Mouse (Mus musculus): ENCODE data around the gene Gm20388. TPM values are rescaled to one million over a fixed set of nuclear protein-coding genes. Genes with fewer than 3 reads are reported as not detected.
A peak's percentile ranks its signal among the peaks of the same experiment; 100 is the strongest.

Gene Gm20388
- polyA plus RNA-seq, 1 experiment from 2014 or later, result 12.4 TPM

GRCm38 (mm10) chr8:120207364-120207763, 296.7 kb downstream of the Gm20388 start:
- 82% methylated on average over 8 of the region's 8 CpGs for WGBS
- Histone ChIP-seq H3K27ac (ENCODE audit: low read depth, low read length) (no peak overlapping the region), H3K4me3 (ENCODE audit: low read length) (no peak overlapping the region), H3K9ac (ENCODE audit: low read depth, low read length) (no peak overlapping the region), H3K4me2 (ENCODE audit: low read length) (no peak overlapping the region), H3K27me3 (replicated peaks; ENCODE audit: control insufficient read depth, insufficient read depth, low read length) (no peaks in the 10 kb centered on the region), H3K36me3 (ENCODE audit: control insufficient read depth, insufficient read depth, low read length) (no peaks in the 10 kb centered on the region), H3K4me1 (ENCODE audit: control insufficient read depth, insufficient read depth, low read depth, low read length) (0 out of 2 replicates have a peak, but pooled peaks cover 4% of the 10 kb centered on the region), H3K9me3 (ENCODE audit: control insufficient read depth, low read length) (no peaks in the 10 kb centered on the region)
- ATAC-seq, result no peak

- no peak overlapping the region for H3K27ac ChIP-seq (ENCODE audit: low read depth, low read length)
- 61% methylated on average over 11 of the region's 11 CpGs for WGBS
- H3K9ac ChIP-seq (ENCODE audit: low read depth, low read length), result no peak overlapping the region
Measured at GRCm38 (mm10) chr8:120208113-120208512, 297.5 kb downstream of the Gm20388 start.

DNA sequence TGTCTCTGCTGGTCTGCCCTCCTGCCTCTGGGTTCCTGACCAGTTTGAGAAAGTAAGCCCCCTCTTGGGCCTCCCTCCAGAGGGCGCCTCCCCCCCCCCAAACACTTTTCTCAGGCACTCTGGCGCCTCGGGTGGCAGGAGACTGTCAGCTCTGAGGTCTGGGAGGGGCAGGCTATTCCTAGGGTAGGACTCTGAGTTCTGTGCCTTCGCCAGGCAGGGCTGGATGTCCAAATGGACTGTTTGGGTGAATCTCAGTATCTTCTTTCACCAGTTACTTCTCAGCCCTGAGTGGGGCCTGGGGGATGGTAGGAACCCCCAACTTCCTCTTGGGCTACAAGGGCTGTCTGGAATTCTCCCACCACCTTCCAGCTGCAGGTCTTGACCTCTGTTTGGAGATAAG, 300.7 kb downstream of the Gm20388 start:
- Histone ChIP-seq H3K9me3 (ENCODE audit: control insufficient read depth, low read length) (no peaks in the 10 kb centered on the region), H3K36me3 (ENCODE audit: control insufficient read depth, insufficient read depth, low read length) (no peaks in the 10 kb centered on the region), H3K4me1 (ENCODE audit: control insufficient read depth, insufficient read depth, low read depth, low read length) (peaks cover 16% of the 10 kb centered on the region), H3K27ac (ENCODE audit: low read depth, low read length) (no peak overlapping the region), H3K4me2 (ENCODE audit: low read length) (no peak overlapping the region), H3K9ac (ENCODE audit: low read depth, low read length) (no peak overlapping the region), H3K27me3 (replicated peaks; ENCODE audit: control insufficient read depth, insufficient read depth, low read length) (no peaks in the 10 kb centered on the region), H3K4me3 (ENCODE audit: low read length) (no peak overlapping the region)
- 17% methylated on average over 4 of the region's 4 CpGs for WGBS
- no peak for ATAC-seq

More at GRCm38 (mm10) chr8:120208113-120208512, 297.5 kb downstream of the Gm20388 start:
- H3K36me3 ChIP-seq (ENCODE audit: control insufficient read depth, insufficient read depth, low read length), result no peaks in the 10 kb centered on the region
- H3K4me3 ChIP-seq (ENCODE audit: low read length), result no peak overlapping the region
- H3K27me3 ChIP-seq (replicated peaks; ENCODE audit: control insufficient read depth, insufficient read depth, low read length), result no peaks in the 10 kb centered on the region
- ATAC-seq, result no peak
- no peaks in the 10 kb centered on the region for H3K9me3 ChIP-seq (ENCODE audit: control insufficient read depth, low read length)
- H3K4me2 ChIP-seq (ENCODE audit: low read length), result no peak overlapping the region
- 0 out of 2 replicates have a peak, but pooled peaks cover 4% of the 10 kb centered on the region for H3K4me1 ChIP-seq (ENCODE audit: control insufficient read depth, insufficient read depth, low read depth, low read length)

- H3K9ac ChIP-seq (ENCODE audit: low read depth, low read length), result no peak overlapping the region
- H3K36me3 ChIP-seq (ENCODE audit: control insufficient read depth, insufficient read depth, low read length), result no peaks in the 10 kb centered on the region
- no peaks in the 10 kb centered on the region for H3K9me3 ChIP-seq (ENCODE audit: control insufficient read depth, low read length)
- no peak overlapping the region for H3K27ac ChIP-seq (ENCODE audit: low read depth, low read length)
- no peak for ATAC-seq
- H3K27me3 ChIP-seq (replicated peaks; ENCODE audit: control insufficient read depth, insufficient read depth, low read length), result no peaks in the 10 kb centered on the region
- H3K4me2 ChIP-seq (ENCODE audit: low read length), result no peak overlapping the region
- peaks cover 24% of the 10 kb centered on the region for H3K4me1 ChIP-seq (ENCODE audit: control insufficient read depth, insufficient read depth, low read depth, low read length)
- 82% methylated on average over 7 of the region's 7 CpGs for WGBS
- H3K4me3 ChIP-seq (ENCODE audit: low read length), result no peak overlapping the region
Measured at GRCm38 (mm10) chr8:120212596-120212995, 302.0 kb downstream of the Gm20388 start.

DNA sequence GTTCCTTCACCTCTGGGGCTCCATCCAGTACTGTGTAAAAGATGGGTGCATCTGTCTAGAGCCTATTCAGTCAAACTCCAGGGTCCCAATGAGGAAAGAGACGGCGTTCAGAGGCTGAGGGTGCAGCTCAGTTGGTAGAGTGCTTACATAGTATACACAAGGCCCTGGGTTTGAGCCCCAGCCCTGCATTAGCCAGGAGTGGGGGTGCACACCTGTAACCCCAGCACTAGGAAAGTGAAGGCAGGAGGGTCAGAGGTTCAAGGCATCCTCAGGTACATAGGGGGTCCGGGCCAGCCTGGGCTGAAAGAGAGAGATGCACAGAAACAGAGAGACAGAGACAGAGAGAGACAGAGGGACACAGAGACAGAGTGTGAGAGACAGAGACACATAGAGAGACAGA, 302.6 kb downstream of the Gm20388 start:
- Histone ChIP-seq H3K36me3 (ENCODE audit: control insufficient read depth, insufficient read depth, low read length) (no peaks in the 10 kb centered on the region), H3K4me2 (ENCODE audit: low read length) (no peak overlapping the region), H3K9ac (ENCODE audit: low read depth, low read length) (no peak overlapping the region), H3K9me3 (ENCODE audit: control insufficient read depth, low read length) (no peaks in the 10 kb centered on the region), H3K27ac (ENCODE audit: low read depth, low read length) (no peak overlapping the region), H3K4me3 (ENCODE audit: low read length) (no peak overlapping the region), H3K27me3 (replicated peaks; ENCODE audit: control insufficient read depth, insufficient read depth, low read length) (no peaks in the 10 kb centered on the region), H3K4me1 (ENCODE audit: control insufficient read depth, insufficient read depth, low read depth, low read length) (peaks cover 20% of the 10 kb centered on the region)
- ATAC-seq, result no peak
- WGBS, result 98% methylated on average over 3 of the region's 3 CpGs

DNA sequence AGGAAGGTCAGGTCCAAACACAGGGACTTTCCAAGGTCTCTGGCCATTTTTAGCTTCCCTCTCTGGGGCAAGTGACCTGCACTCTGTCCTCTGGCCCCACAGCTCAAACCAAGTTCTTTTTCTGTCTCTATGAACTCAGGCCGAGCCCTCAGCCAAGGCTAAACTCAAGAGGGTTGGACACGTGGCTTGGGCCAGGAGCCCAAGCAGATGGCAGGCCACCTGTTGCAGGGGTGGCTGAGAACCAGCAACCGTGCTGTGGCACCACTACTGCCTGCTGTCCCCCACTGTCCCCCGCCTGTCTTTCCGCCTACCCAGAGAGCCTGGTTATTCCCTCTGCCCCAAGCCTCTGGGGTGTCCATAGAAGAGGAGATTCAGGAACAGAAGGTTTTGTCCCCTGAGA, 303.3 kb downstream of the Gm20388 start:
- Histone ChIP-seq H3K4me2 (ENCODE audit: low read length) (no peak overlapping the region), H3K27ac (ENCODE audit: low read depth, low read length) (no peak overlapping the region), H3K4me1 (ENCODE audit: control insufficient read depth, insufficient read depth, low read depth, low read length) (peaks cover 19% of the 10 kb centered on the region), H3K9me3 (ENCODE audit: control insufficient read depth, low read length) (no peaks in the 10 kb centered on the region), H3K4me3 (ENCODE audit: low read length) (no peak overlapping the region), H3K36me3 (ENCODE audit: control insufficient read depth, insufficient read depth, low read length) (no peaks in the 10 kb centered on the region), H3K27me3 (replicated peaks; ENCODE audit: control insufficient read depth, insufficient read depth, low read length) (no peaks in the 10 kb centered on the region), H3K9ac (ENCODE audit: low read depth, low read length) (no peak overlapping the region)
- no peak for ATAC-seq
- WGBS, result 37% methylated on average over 5 of the region's 5 CpGs

DNA sequence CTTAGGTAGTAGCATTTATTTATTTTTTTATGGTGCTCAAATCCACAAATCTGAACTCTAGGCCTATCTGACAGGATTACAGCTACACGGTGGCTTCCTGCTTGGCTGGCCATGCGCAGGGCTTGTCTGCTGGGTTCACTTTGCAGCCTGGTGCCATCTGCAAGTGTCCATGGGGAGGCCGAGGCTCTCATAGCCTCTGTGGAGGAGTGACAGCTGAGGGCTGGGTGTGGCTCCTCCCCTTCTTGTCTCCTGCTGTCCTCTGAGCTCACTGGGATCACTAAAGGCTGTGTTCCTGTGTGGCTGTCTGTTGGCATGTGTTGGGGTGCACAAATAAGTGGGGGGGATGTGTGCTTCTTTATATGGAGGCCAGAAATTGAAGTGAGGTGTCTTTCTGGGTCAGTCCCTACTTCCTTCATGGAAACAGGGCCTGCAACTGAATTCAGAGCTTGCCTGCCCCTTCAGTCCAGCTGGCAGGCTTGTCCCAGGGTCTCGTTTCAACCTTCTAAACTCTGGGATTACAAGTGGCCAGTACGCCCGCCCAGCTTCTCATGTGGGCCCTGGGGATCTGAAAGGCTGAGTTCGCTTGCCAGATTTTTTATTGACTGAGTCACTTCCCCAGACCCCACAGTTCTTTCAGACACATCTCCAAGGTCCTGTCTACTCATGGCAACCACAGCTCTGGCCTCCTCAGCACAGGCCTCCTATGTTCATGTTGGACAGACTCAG, 304.9 kb downstream of the Gm20388 start:
- Histone ChIP-seq H3K4me3 (ENCODE audit: low read length) (no peak overlapping the region), H3K4me2 (ENCODE audit: low read length) (no peak overlapping the region), H3K9me3 (ENCODE audit: control insufficient read depth, low read length) (no peaks in the 10 kb centered on the region), H3K27me3 (replicated peaks; ENCODE audit: control insufficient read depth, insufficient read depth, low read length) (no peaks in the 10 kb centered on the region), H3K4me1 (ENCODE audit: control insufficient read depth, insufficient read depth, low read depth, low read length) (peaks cover 19% of the 10 kb centered on the region), H3K27ac (ENCODE audit: low read depth, low read length) (peak overlapping the region; percentile 42; the same call in 1 of the 2 replicates), H3K36me3 (ENCODE audit: control insufficient read depth, insufficient read depth, low read length) (no peaks in the 10 kb centered on the region), H3K9ac (ENCODE audit: low read depth, low read length) (no peak overlapping the region; the same call in 1 of the 2 replicates)
- ATAC-seq, result peak; percentile 35
- 36% methylated on average over 7 of the region's 7 CpGs for WGBS

DNA sequence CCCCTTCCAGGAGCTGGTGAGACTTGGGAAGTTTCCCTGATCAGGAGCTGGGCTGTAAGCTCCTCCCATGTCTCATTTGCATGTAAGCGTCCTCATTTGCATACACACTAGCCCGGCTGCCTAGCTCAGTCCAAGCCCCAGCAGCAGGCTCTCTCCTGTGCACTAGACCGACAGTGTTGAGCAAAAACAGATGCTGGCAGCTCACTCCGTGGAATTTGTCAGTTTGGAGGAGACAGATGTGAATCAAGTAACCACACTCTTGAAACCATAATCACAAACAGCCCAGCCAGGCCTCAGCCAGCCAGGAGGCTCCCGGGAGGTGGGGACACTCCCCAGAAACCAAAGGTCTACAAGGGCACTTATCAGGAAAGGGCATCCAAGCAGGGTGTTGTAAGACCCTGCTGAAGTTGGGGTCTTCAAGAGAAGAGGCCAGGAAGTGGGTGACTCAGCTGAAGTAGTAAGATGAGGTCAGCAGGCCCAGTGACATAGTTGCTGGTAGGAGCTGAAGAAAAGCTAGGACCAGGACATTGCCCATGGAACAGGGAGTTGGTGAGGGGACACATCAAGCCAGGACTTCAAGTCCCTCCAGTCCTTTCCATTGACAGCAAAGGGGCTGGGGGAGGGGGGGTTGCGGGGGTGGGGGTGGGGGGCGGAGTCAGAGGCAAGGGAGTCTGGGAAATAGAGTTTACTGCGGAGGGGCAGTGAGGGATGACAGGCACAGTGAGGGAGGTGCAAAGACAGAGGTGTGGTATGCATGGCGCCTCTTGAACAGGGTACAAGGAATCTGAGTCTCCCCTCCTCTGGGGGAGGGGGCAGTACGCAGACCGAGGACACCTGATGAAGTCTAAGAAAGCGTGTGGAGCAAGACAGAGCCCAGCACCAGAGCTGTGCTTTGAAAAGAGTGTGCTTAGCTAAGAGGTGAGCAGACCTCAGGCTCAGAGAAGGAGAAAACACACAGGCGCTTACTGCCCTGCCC, 306.5 kb downstream of the Gm20388 start:
- no peak overlapping the region for H3K4me3 ChIP-seq (ENCODE audit: low read length)
- H3K27ac ChIP-seq (ENCODE audit: low read depth, low read length), result peak overlapping the region; percentile 26; the same call in 1 of the 2 replicates
- no peak overlapping the region for H3K4me2 ChIP-seq (ENCODE audit: low read length)
- H3K9me3 ChIP-seq (ENCODE audit: control insufficient read depth, low read length), result no peaks in the 10 kb centered on the region
- peak; percentile 68 for ATAC-seq
- no peaks in the 10 kb centered on the region for H3K27me3 ChIP-seq (replicated peaks; ENCODE audit: control insufficient read depth, insufficient read depth, low read length)
- H3K9ac ChIP-seq (ENCODE audit: low read depth, low read length), result no peak overlapping the region
- 23% methylated on average over 13 of the region's 13 CpGs for WGBS
- no peaks in the 10 kb centered on the region for H3K36me3 ChIP-seq (ENCODE audit: control insufficient read depth, insufficient read depth, low read length)
- peaks cover 19% of the 10 kb centered on the region for H3K4me1 ChIP-seq (ENCODE audit: control insufficient read depth, insufficient read depth, low read depth, low read length)

- H3K27ac ChIP-seq (ENCODE audit: low read depth, low read length), result no peak overlapping the region
- H3K9ac ChIP-seq (ENCODE audit: low read depth, low read length), result no peak overlapping the region
- H3K27me3 ChIP-seq (replicated peaks; ENCODE audit: control insufficient read depth, insufficient read depth, low read length), result no peaks in the 10 kb centered on the region
- peaks cover 15% of the 10 kb centered on the region for H3K4me1 ChIP-seq (ENCODE audit: control insufficient read depth, insufficient read depth, low read depth, low read length)
- H3K9me3 ChIP-seq (ENCODE audit: control insufficient read depth, low read length), result no peaks in the 10 kb centered on the region
- WGBS, result 43% methylated on average over 11 of the region's 11 CpGs
- H3K4me3 ChIP-seq (ENCODE audit: low read length), result no peak overlapping the region
- H3K36me3 ChIP-seq (ENCODE audit: control insufficient read depth, insufficient read depth, low read length), result no peaks in the 10 kb centered on the region
- no peak overlapping the region for H3K4me2 ChIP-seq (ENCODE audit: low read length)
- ATAC-seq, result no peak
Measured at GRCm38 (mm10) chr8:120222548-120222947, 311.9 kb downstream of the Gm20388 start.
